Mouse (Mus musculus) megakaryocyte progenitor cell, adult 5-6 weeks (primary cell): Measurements from ENCODE around the gene Foxd1. TPM values are rescaled to one million over a fixed set of nuclear protein-coding genes. Genes with fewer than 3 reads are reported as not detected.

Source experiments
- ATAC-seq: replicated peaks from 2 replicates; pipeline ENCODE4 v1.8.0; 2016; ENCODE audit warnings: mild to moderate bottlenecking, moderate TSS enrichment, inconsistent platforms; ENCODE audit not compliant: poor library complexity
- total RNA-seq, 2 experiments: library from RNA; stranded (forward) in 1 of 2; stranded (reverse) in 1 of 2; fragments of 157-497, 149-512 nt in 1 of 2; fragments of 200-1000 nt in 1 of 2; gene quantifications; 2 replicates each; pipeline versions ENCODE4 v1.2.3 to v1.2.4; 2015 to 2017

Gene Foxd1
- total RNA-seq, 2 experiments from 2014 or later: not detected

GRCm38 (mm10) chr13:98354871-98355558 lies 973 bp downstream of the Foxd1 start:
- no peak for ATAC-seq

GRCm38 (mm10) chr13:98355559-98356111 lies 1.6 kb downstream of the Foxd1 start:
- ATAC-seq: no peak

GRCm38 (mm10) chr13:98356176-98356972 lies 2.3 kb downstream of the Foxd1 start:
- no peak for ATAC-seq

GRCm38 (mm10) chr13:98356973-98357425 lies 3.0 kb downstream of the Foxd1 start:
- ATAC-seq: no peak

- no peak for ATAC-seq
Measured at GRCm38 (mm10) chr13:98357433-98358423, 3.7 kb downstream of the Foxd1 start.

GRCm38 (mm10) chr13:98358424-98359181 lies 4.6 kb downstream of the Foxd1 start:
- no peak for ATAC-seq

- ATAC-seq: no peak
Measured at GRCm38 (mm10) chr13:98359337-98359736, 5.3 kb downstream of the Foxd1 start.

- no peak for ATAC-seq
Measured at GRCm38 (mm10) chr13:98360391-98360790, 6.3 kb downstream of the Foxd1 start.

- ATAC-seq: no peak
Measured at GRCm38 (mm10) chr13:98361161-98361560, 7.1 kb downstream of the Foxd1 start.

- ATAC-seq: no peak
Measured at GRCm38 (mm10) chr13:98363046-98363445, 9.0 kb downstream of the Foxd1 start.

GRCm38 (mm10) chr13:98365081-98365480 lies 11.0 kb downstream of the Foxd1 start:
- no peak for ATAC-seq

GRCm38 (mm10) chr13:98365766-98366421 lies 11.9 kb downstream of the Foxd1 start:
- peak; percentile 20; the same call in 1 of the 2 replicates for ATAC-seq

- no peak for ATAC-seq
Measured at GRCm38 (mm10) chr13:98366469-98367275, 12.6 kb downstream of the Foxd1 start.

- no peak for ATAC-seq
Measured at GRCm38 (mm10) chr13:98367601-98368000, 13.6 kb downstream of the Foxd1 start.

GRCm38 (mm10) chr13:98369046-98369445 lies 15.0 kb downstream of the Foxd1 start:
- no peak for ATAC-seq

- no peak for ATAC-seq
Measured at GRCm38 (mm10) chr13:98374560-98374959, 20.5 kb downstream of the Foxd1 start.

GRCm38 (mm10) chr13:98374979-98375378 lies 20.9 kb downstream of the Foxd1 start:
- ATAC-seq: no peak

GRCm38 (mm10) chr13:98377746-98378145 lies 23.7 kb downstream of the Foxd1 start:
- no peak for ATAC-seq
